Comparison of ENCODE assay signal across 8 mouse cellular contexts in the genomic region with DNA sequence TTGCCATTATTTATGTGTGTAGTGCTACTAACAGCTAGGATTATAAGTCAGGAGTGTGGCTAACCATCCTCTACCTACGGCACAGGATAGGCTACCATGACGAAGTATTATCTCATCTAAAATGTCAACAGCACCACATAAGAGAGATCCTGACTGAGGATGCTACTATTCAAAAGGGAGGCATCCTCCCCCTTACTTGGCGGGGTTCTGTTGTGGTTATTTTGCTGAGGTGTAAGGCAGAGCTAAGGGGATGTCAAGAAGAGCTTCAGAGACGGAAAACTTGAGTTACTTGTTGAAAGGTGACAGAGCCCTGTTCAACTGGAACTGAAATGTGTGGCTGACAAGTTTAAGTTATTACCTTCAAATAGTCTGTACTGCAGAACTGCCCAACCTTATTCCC. TPM values are rescaled to one million over a fixed set of nuclear protein-coding genes. Genes with fewer than 3 reads are reported as not detected.
DNase-seq lines count a peak whose midpoint lies in the region; ATAC-seq and TF ChIP-seq lines count a peak whose summit lies in the region.
"Had no signal": no experiment of that assay in that cellular context is flagged by ENCODE, and none has a peak within 500 bp of the region (broad histone marks: within the 10 kb centered on the region; RNA-seq: fewer than 3 reads in every experiment).

No protein-coding gene starts in this region.

- H3K36me3 ChIP-seq in embryonic facial prominence, embryonic 15.5 days, result no peaks in the 10 kb centered on the region
- H3K36me3 ChIP-seq in limb, embryonic 15.5 days, result no peaks in the 10 kb centered on the region
- no peaks in the 10 kb centered on the region for H3K36me3 ChIP-seq in stomach, postnatal 0 days (ENCODE audit: control insufficient read depth, insufficient read depth, low read length)
- H3K36me3 ChIP-seq in lung, postnatal 0 days (ENCODE audit: insufficient read depth, low read length), result no peaks in the 10 kb centered on the region

- H3K9me3 ChIP-seq in embryonic facial prominence, embryonic 15.5 days (replicated peaks), result no peaks in the 10 kb centered on the region
- H3K9me3 ChIP-seq in limb, embryonic 15.5 days, result no peaks in the 10 kb centered on the region
- no peaks in the 10 kb centered on the region for H3K9me3 ChIP-seq in stomach, postnatal 0 days (ENCODE audit: control insufficient read depth, low read length)
- H3K9me3 ChIP-seq in lung, postnatal 0 days (ENCODE audit: low read length), result no peaks in the 10 kb centered on the region

- no peak for TF ChIP-seq EP300 in stomach, postnatal 0 days (optimal IDR thresholded peaks at IDR 0.05)
- TF ChIP-seq EP300 in lung, postnatal 0 days (IDR thresholded peaks at IDR 0.05), result no peak

- 70% methylated on average over 4 of the region's 4 CpGs for WGBS in embryonic facial prominence, embryonic 15.5 days
- WGBS in limb, embryonic 15.5 days, result 78% methylated on average over 4 of the region's 4 CpGs
- 59% methylated on average over 4 of the region's 4 CpGs for WGBS in stomach, postnatal 0 days
- WGBS in lung, postnatal 0 days, result 73% methylated on average over 4 of the region's 4 CpGs

- H3K4me1 ChIP-seq in embryonic facial prominence, embryonic 15.5 days, result peaks cover 15% of the 10 kb centered on the region; the same call in 1 of the 2 replicates
- H3K4me1 ChIP-seq in limb, embryonic 15.5 days, result peaks cover 8% of the 10 kb centered on the region; the same call in 1 of the 2 replicates
- peaks cover 13% of the 10 kb centered on the region for H3K4me1 ChIP-seq in stomach, postnatal 0 days (replicated peaks; ENCODE audit: control insufficient read depth, insufficient read depth)
- no peaks in the 10 kb centered on the region for H3K4me1 ChIP-seq in lung, postnatal 0 days (ENCODE audit: insufficient read depth, low read depth, low read length)

- H3K27me3 ChIP-seq in embryonic facial prominence, embryonic 15.5 days, result no peaks in the 10 kb centered on the region
- no peaks in the 10 kb centered on the region for H3K27me3 ChIP-seq in limb, embryonic 15.5 days
- no peaks in the 10 kb centered on the region for H3K27me3 ChIP-seq in stomach, postnatal 0 days (ENCODE audit: control insufficient read depth, insufficient read depth, low read length)
- no peaks in the 10 kb centered on the region for H3K27me3 ChIP-seq in lung, postnatal 0 days (replicated peaks; ENCODE audit: insufficient read depth, low read length)

- no peak overlapping the region for H3K9ac ChIP-seq in embryonic facial prominence, embryonic 15.5 days
- H3K9ac ChIP-seq in limb, embryonic 15.5 days, result no peak overlapping the region
- peak overlapping the region; percentile 18; the same call in 1 of the 2 replicates for H3K9ac ChIP-seq in stomach, postnatal 0 days (ENCODE audit: low read length)
- H3K9ac ChIP-seq in lung, postnatal 0 days (replicated peaks; ENCODE audit: low read depth), result no peak overlapping the region

- peak overlapping the region; percentile 18; the same call in 1 of the 2 replicates for H3K27ac ChIP-seq in layer of hippocampus, adult 2 months
- no peak overlapping the region for H3K27ac ChIP-seq in embryonic facial prominence, embryonic 15.5 days (replicated peaks)
- H3K27ac ChIP-seq in limb, embryonic 15.5 days, result no peak overlapping the region
- no peak overlapping the region; the same call in 1 of the 2 replicates for H3K27ac ChIP-seq in stomach, postnatal 0 days (replicated peaks)
- no peak overlapping the region for H3K27ac ChIP-seq in lung, postnatal 0 days (ENCODE audit: low read length)

- H3K4me3 ChIP-seq in layer of hippocampus, adult 2 months, result no peak overlapping the region; the same call in 1 of the 2 replicates
- H3K4me3 ChIP-seq in embryonic facial prominence, embryonic 15.5 days (replicated peaks), result no peak overlapping the region
- H3K4me3 ChIP-seq in limb, embryonic 15.5 days, result 0 out of 2 replicates have a peak overlapping the region, but pooled peaks have one; percentile 80
- H3K4me3 ChIP-seq in stomach, postnatal 0 days (ENCODE audit: low read depth, low read length), result peak overlapping the region; percentile 86; the same call in 1 of the 2 replicates
- no peak overlapping the region for H3K4me3 ChIP-seq in lung, postnatal 0 days (ENCODE audit: low read depth, low read length)

- DNase-seq in layer of hippocampus, adult 2 months (ENCODE audit: low spot score in 2 of 2), result no peak
- no peak for DNase-seq in layer of hippocampus, adult 9-10 months (ENCODE audit: low spot score)
- no peak for DNase-seq in stomach, postnatal 0 days (ENCODE audit: low spot score)
- no peak for DNase-seq in urinary bladder, postnatal 14 days (ENCODE audit: low spot score)
- no peak for DNase-seq in lung, postnatal 0 days (ENCODE audit: low spot score)
- DNase-seq: lung, postnatal 10 days had no signal

- no peak for TF ChIP-seq CTCF in layer of hippocampus, adult 2 months (conservative IDR thresholded peaks at IDR 0.05)
- no peak for TF ChIP-seq CTCF in stomach, postnatal 0 days (IDR thresholded peaks at IDR 0.05; ENCODE audit: low read depth)
- no peak for TF ChIP-seq CTCF in lung, postnatal 0 days (IDR thresholded peaks at IDR 0.05)

- ATAC-seq in embryonic facial prominence, embryonic 15.5 days (ENCODE audit: insufficient number of reproducible peaks, low FRiP score, low TSS enrichment, low read depth), result no peak
- no peak for ATAC-seq in limb, embryonic 15.5 days (ENCODE audit: insufficient number of reproducible peaks, low FRiP score, low TSS enrichment, low read depth)
- no peak for ATAC-seq in stomach, postnatal 0 days (ENCODE audit: low FRiP score, low TSS enrichment)
- ATAC-seq in lung, postnatal 0 days, result no peak

- peak overlapping the region; percentile 76; the same call in 1 of the 2 replicates for H3K4me2 ChIP-seq in embryonic facial prominence, embryonic 15.5 days (replicated peaks)
- 0 out of 2 replicates have a peak overlapping the region, but pooled peaks have one; percentile 61 for H3K4me2 ChIP-seq in limb, embryonic 15.5 days
- peak overlapping the region; percentile 52 for H3K4me2 ChIP-seq in stomach, postnatal 0 days (replicated peaks; ENCODE audit: low read depth)
- H3K4me2 ChIP-seq in lung, postnatal 0 days (replicated peaks; ENCODE audit: low read depth, low read length), result no peak overlapping the region; the same call in 1 of the 2 replicates

RNA-seq across cellular contexts. Expression of a gene that starts 2.0 kb away (rescaled TPM):
- 10 to 100 TPM; 29.0 to 30.9 TPM for total RNA-seq in layer of hippocampus, adult 2 months (2021)
- polyA plus RNA-seq in embryonic facial prominence, embryonic 15.5 days (2015; fragmentation: Nextera tagmentation; extraction: Ambion mirVana), result 16.1 and 18.5 TPM in 2 replicates
- polyA plus RNA-seq in limb, embryonic 15.5 days (2015; fragmentation: Nextera tagmentation; extraction: Ambion mirVana), result 17.3 and 22.6 TPM in 2 replicates
- 6.8 TPM in 2 replicates for polyA plus RNA-seq in stomach, postnatal 0 days (2015; fragmentation: Nextera tagmentation; extraction: Ambion mirVana)
- polyA plus RNA-seq in lung, postnatal 0 days (2015; fragmentation: Nextera tagmentation; extraction: Ambion mirVana), result 7.2 and 7.7 TPM in 2 replicates

Comparison
In these comparisons a context has a peak if more than half of its experiments do, and no peak if none do; other contexts are left out.
1. H3K4me3 ChIP-seq: peak in limb, embryonic 15.5 days (single experiment) and stomach, postnatal 0 days (single experiment); none in layer of hippocampus, adult 2 months (single experiment), embryonic facial prominence, embryonic 15.5 days (single experiment) and lung, postnatal 0 days (single experiment).